Mouse (Mus musculus): ENCODE measurements at regions not wholly inside any gene's neighbourhood (a gene's known extent, or its start where the extent isn't known, plus 50 kb on each side); places are given as distances from the start of the nearest gene placed in this dataset.

DNA sequence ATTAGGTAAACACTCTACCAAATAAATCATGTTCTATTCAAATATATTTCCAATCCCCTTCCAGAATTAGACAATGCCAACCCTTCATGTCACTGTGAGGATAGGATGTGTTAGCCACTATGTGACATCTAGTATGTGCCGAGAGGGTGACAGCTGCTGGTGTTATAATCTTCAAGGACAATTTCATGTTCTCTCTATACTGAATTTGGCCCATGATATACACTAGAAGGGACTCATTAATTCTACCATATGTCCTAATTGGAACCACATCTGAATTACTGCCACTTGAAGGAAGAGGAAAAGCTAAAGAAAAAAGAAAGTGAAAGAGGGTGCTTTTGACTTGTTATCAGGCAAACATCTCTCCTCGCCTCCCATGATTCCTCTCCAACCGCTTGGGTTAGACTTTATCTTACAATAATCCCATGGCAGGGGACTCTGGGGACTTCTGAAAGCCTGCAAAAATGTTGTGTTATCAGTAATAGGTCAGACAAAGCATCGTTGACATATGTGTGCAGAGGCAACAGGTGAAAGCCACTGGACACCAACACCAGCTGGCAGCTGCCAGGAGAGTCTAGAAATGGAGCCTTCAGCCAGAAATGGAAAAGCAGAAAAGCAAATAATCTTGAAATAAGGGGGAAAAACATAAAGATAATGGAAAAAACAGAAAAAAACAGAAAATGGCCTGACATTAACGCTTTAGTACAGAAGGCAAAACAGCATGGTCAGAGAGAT lies 131.7 kb upstream of the Hs6st1 start:
- no peak for DNase-seq

DNA sequence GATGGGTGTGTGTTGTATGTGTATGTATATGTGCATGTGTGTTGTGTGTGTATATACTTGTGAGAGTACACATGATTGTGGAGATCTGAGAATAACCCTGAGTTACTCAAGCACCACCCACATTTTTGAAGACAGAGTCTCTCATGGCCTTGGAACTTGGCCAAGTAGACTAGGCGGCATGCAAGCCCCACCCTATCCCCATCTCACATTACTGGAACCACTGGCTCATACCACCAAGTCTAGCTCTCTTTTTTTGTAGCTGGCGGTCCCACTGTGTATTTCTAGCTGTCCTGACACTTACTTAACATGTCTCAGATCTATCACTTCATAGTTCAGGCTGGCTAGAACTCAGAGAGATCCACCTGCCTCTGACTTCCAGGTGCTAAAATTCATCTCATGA lies 128.0 kb upstream of the Hs6st1 start:
- DNase-seq, result no peak

DNA sequence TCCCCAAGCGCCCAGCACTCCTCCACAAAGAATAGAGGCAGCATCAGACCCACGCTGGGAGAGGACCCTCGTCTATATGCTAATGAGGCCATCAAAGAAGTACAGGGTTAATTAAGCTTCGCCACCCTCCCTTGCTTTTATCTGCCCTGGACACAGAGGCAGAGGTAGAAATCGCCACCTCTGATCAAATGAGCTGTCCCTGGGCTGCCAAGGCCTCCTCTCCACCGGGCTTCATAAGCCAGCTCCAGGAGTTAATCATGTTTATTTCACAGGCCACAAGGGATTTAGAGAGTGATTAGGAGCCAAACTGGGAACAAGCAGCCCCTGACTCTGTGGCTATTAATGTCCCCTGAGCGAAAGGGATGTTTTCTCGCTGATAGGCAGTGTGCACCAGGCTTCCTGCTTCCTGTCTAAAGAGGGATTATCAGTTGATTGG lies 126.5 kb upstream of the Hs6st1 start:
- no peak for DNase-seq

DNA sequence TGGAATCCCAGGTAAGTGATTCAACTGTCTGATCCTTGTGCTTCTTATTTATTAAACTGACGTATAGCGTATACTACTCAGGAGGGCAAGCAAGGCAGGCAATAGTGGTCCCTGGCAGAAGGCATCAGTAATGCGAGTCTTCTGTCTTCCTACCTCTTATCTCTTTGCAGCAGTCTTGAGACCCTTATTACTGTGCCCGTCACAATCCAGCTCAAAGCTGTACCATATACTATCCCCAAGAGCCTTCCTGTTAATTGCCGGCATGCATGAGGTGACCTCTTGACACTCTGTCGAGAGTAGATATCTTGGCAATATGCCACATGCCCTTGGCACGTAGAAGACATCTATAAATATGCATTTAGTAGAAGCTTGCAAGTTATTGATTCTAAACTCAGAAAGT lies 126.0 kb upstream of the Hs6st1 start:
- DNase-seq, result no peak

DNA sequence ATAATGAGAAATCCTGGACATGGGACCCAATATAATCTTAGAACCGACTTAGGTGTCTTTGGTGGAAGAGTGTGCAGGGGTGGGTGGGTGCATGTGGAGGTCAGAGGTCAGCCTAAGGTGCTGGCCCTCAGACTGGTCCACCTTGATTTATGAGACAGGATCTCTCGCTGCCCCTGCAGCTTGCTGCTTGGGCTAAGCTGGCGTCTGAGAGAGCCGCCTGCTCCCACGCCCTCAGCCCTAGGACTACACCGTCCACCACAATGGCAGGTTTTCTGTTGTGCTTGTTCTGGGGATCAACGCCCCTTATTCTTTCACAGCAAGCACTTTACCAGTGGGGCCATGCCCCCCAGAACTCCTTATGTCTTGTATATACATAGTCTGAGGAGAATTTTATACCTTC lies 124.4 kb upstream of the Hs6st1 start:
- no peak for DNase-seq

DNA sequence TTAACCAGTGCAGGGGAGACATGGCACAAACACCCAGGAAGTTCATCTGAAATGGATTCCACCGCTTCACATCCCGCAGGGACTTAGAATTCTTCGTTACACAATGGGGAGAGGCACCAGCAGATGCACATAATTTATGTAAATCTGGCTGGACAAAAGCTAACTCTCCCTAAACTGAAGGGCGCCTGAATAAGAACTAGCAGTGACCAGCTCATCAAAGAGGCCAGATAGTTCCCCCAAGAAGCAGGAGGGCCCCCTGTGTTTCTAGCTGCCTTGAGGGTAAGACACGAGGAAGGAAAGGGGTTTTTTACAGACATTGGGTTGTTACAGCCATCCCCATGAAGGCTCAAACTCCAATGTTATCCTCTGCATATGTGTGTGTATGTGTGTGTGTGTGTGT lies 123.8 kb upstream of the Hs6st1 start:
- no peak for DNase-seq

DNA sequence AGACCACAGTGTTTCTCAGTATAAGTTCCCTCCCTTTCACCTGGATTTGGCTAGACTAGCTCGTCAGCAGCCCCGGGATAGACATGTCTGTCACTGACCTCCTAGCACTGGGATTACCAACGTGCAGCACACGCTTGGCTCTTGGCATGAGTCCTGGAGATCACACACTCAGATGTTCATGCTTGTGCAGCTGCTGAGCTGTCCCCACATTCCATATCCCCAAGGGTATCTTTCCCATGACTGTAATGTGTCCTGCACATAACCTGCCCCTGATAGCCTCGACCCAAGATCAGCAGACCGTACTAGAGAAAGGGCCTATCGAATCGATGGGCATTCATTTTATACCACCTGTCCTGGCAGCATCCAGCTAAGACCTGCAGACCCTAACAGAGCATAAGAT lies 123.4 kb upstream of the Hs6st1 start:
- DNase-seq, result no peak

DNA sequence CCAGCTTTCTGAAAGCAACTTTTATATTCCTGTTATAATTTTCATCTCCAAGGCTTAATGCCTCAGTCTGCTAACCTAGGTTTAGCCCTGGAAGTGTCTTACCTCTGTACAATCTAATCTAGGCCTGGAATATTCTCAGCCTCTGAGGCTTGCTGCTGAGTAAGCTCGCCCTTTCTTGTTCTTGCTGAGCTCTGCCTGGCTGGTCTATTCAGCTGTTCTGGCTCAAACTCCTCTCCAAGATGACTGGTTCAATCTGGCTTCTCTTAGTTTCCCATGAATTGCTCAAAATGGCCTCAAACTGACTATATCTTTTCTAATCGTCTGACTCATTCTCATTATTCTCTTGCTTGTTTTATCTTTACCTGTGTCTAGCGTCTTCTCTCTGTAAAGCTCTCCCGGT lies 122.6 kb upstream of the Hs6st1 start:
- DNase-seq, result no peak

DNA sequence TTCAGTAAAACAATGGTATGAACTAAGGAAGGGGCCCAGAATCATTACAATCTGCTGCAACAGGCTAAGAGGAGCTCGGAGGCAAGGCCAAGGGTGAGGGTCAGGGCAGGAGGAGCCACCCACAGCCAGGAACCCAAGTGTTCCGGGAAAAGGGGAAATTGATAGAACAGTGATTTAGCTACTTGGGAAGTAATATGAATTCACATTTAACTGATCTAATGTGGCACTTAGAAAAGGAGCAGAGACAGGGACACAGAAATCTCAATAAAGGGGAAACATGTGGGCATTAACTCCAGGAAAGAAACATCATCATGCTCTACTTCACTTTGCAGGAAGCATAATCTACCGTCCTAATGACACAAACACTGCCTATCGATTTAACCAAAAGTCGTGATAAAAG lies 120.1 kb upstream of the Hs6st1 start:
- DNase-seq, result no peak

DNA sequence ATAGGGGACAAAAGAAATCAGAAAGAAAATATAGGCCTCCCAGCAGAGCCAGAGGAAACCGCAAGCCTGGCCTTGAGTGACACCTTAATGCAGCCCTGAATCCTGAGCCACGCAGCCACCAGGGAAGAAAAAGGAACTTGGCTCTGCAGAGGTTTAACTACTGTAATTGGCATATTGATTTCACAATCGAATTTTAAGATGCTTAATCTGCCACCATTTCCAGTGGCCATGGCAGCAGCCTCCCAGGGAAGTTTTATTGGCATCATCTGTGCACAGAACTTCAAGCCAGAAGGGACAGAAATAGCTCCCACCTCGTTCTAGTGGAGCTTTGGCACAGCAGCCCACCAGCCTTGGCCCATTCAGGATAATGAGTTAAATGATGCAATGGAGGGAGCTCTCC lies 117.1 kb upstream of the Hs6st1 start:
- DNase-seq, result no peak

DNA sequence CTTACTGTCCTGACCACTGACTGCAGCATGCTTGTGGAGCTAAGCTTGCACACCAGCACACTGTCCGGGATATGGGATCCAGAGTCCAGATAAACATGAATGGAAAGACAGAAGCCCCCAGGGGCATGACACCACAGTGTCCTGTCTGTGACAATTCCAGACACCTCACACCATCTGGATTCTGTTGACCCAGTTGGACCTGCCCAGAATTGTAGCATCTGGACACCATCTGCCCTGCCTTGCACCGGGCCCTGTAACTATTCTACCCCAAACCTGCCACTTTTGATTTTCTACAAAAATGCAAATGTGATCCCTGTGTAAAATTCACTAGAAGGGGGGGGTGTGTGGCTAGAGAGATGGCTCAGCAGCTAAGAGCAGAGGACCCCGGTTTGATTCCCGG lies 114.5 kb upstream of the Hs6st1 start:
- no peak for DNase-seq

DNA sequence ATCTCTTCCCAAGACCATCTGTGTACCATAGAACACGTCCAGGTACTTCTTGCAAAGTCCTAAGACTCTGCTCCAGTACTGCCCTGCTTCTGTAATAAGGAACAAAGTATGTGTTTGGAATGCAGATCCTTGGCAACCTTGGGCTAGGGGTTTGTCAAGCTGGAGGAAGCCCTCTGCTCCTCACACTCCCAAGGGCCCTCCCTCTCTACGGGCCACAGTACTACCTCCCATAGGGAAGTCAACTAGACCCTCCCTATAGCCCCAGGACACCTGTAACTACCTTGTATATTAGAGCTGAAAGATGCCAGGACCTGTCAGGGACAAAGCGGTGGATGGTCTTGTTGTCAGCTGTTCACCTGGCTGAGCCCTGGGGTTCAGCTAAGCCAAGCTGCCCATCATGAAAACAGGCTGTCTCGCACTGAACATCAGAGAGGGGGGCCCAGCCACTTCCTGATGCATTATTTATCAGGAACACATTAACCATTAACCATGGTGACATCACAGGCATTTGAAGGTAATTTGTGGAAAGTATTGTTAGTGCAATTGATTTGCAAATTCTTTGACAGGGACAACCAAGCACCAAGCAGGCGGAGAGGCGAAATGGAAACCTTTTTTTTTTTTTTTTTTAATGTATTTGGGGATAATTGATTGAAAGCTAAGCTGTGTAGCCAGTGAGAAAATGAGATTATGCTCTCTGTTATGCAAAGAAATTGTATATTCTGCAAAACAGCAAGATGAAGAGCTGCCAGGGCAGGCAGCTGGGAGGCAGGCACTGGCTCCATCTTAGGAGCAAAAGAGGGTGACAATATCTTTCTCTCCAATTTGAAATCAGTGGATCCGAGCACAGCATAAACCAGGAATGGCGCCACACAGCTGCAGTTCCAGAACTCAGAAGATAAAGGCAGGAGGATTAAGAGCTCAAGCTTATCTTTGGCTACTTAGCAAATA lies 110.5 kb upstream of the Hs6st1 start:
- DNase-seq, result no peak

DNA sequence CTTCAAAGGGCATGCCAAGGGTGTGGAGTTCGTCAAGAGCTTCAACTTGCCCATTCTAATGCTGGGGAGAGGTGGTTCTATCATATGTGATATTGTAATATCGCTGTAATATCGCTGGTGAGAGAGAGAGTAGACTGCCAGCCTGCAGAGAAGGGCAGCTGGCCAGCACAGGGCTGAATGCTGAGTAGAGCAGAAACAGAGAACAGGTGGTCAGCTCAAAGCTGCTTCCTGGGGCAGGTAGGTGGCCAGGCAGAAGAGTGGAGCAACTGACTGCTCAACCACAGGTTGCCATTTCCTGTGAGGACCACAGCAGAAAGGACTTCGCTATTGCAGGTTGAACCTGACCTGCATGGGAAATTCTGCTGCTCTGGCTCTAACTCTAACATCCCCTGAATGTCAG lies 108.5 kb upstream of the Hs6st1 start:
- DNase-seq, result no peak

DNA sequence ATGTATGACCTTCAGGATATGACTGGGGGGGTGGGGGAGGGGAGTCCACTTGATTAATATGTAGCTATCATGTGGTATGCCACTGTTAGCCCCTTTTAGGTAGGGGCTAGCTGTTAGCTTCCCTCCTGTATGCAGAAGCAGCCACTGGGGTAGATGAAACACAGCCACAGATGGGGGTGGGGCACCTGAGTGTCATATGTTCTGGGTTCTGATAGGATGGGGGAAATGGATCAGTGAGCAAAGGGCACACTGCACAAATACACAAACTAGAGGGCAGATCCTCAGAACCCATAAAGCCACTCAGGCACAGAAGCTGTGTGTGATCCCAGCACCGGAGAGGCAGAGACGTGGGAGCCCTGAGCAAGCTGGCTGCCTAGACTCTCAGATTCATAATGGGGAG lies 107.4 kb upstream of the Hs6st1 start:
- DNase-seq, result no peak

DNA sequence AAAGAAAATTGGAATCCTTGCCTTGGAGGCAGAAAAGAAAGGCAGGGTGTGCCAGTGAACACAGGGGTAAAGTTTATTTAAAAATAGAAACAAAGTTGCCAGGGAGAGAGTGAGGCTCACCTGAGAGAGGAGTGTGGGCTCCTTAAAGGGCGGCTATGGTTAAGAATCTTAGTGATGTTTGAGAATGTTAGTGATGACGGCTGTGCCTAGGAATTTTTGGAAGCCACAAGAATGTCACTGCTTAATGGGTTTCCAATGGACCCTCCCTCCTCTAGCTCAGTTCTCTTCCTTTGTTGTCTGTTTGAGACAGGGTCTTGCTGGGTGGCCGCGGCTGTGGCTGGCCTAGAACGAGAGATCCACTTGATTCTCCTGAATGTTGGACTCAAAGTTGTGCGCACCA lies 106.3 kb upstream of the Hs6st1 start:
- DNase-seq, result no peak

DNA sequence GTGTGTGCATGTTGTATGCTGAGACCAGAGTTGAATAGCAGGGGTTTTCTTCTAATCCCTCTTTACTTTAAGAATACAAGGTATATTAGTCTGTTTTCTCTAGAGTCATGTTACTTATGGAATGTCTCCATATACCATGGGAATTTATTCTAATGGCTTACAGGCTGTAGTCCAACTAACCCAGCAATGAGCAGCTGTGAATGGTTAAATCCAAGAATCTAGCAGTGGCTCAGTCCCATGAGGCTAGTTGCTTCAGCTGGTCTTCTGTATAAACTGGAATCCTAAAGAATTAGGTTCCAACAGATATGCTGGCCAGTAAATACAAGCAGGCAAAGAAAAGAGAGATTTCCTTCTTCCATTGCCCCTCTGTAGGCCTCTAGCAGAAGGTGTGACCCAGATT lies 99.7 kb upstream of the Hs6st1 start:
- DNase-seq, result no peak

DNA sequence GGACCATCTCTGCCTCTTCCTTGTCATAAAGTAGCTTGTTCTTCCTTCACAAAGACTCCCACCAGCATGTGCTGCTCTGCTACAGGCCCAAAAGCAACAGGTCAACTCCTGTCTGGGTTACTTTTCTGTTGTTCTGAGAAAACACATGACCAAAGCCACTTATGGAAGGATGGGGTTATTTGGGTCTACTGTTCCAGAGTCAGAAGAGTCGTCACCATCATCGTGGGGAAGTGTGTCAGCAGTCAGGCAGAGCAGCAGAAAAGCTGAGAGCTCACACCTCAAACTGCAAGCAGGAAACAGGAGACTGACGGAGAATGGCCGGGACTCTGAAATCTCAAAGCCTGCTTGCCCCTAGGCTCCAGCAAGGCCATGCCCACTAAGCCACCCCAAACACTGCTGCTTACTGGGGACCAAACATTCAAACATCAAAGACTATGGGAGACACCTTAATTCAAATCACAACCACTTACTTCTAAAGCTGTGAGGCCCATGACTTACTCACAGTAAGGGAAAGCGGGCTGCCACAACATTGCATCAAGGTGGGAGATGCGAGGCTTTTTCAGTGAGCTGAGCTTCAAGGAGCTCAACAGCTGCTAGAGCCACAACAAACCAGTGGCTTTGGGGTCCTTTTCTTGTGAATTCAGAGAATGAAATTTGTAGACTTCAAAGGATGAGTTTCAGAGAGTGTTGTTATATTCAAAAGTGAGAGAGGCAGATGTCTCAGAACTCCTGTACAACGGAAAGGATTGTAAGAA lies 96.6 kb upstream of the Hs6st1 start:
- DNase-seq, result no peak

DNA sequence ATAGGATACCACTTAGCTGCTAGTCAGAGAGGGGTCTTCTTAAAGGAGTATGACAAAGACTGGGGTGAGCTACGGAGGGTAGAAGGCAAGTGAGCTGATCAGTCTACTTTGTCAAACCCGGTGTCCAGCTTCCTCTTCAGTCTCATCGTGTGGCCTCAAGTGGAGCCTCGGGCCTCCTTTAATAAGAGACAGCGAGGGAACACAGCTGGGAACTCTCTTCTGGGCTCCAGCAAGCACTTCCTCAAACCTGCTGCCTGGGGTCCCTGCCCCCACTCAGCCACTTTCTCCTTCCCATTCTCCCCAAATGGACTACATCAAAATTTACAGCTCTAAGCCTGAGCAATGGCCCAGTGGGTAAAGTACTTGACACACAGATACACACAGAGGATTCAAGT lies 96.0 kb upstream of the Hs6st1 start:
- DNase-seq, result no peak

DNA sequence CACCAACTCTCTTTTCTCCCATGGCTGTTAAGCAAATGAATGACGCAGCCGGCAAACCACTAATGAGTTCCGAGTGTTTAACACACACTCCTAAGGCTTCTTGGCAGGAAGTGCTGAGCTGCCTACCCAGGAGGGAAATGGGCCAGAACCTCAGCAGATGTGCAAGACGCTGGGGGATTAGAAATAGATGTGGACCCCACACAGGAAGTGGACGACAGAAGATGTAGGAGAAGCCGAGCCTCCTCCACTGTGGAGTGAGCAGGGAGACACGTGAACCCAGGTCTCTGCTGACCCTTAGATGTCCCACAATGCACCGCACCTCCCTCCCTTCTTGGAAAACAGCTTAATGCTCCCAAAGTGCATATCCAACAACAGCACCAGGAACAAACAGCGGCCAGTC lies 94.8 kb upstream of the Hs6st1 start:
- DNase-seq, result peak; percentile 47

DNA sequence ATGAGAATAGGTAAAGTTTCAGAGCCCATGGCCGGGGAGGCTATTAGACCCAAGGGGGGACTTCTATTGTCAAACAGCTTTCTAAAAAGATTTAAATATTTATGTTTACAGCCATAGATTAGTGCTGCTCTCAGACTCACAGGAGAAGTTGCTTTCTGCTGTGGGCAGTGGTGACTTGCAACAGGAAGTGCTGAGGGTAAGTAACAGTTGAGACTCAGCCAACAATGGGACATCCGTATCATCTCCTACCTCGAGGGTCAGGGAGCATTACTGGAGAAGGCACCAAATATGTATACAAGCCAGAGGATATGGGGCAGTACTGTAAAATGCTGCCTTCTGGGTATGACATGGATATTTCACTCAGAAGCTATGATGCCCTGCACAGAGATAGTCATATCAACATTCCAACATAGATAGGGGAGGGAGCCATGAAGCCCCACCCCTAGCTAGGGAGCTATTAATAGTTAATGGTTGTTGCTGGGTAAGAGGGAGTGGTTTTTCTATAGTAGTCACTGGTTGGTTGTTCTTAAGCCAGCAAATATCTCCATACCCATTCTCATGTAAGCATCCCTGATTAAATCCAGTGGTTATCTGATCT lies 92.5 kb upstream of the Hs6st1 start:
- DNase-seq, result no peak

DNA sequence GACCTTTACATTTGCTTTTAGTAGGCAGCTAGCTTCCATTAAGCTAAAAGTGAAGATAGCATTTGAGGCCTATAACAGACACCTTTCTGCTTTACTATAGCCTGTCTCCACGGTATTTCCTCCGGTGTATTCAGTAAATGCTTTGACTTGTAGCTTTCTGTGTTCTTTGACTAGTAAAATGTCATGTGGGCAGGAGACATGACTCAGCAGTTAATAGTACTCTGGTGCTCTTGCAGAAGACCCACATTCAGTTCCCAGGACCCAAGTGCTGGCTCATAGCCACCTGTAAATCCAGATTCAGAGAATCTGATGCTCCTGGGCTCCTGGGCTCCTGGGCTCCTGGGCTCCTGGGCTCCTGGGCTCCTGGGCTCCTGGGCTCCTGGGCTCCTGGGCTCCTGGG lies 91.7 kb upstream of the Hs6st1 start:
- DNase-seq, result no peak

DNA sequence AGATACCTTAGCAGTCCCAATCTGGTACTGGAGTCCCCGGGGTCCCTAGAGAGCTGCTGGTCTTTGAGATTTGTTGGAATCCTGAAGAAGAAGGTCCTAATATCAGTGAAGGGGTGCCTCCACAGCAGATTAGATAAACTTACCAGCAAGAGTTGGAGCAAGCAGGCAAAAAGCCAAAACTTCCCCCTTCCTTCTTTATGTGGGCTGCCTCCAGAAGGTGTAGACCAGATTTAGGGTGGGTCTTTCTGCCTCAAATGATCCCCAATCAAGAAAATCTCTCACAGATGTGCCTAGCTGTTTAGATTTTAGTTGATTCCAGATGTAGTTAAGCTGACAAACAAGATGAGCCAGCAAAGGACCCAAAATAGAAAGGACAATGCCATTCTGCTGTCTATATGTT lies 90.1 kb upstream of the Hs6st1 start:
- DNase-seq, result no peak

DNA sequence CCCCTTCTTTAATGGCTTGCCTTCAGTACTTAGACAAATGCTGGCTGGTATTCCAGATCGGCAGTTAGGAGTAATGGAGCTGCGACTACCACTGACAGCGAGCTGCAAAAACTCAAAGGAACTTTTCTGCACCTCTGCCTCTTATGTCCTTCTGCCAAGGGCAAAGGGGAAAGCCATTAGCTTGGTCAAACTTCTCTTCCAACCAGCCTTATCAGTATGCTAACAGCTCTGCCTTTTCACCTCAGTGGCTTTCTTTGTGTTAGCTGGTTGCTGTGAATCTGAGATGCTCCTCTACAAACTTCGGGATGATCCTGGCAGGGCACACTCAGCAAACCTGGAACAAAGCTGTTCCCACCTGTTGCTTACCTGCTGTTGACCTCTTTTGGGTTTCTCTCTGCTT lies 89.4 kb upstream of the Hs6st1 start:
- DNase-seq, result no peak

Measured in kidney, postnatal 14 days (tissue).